ENCODE assay signal across 9 mouse cellular contexts in the genomic region with DNA sequence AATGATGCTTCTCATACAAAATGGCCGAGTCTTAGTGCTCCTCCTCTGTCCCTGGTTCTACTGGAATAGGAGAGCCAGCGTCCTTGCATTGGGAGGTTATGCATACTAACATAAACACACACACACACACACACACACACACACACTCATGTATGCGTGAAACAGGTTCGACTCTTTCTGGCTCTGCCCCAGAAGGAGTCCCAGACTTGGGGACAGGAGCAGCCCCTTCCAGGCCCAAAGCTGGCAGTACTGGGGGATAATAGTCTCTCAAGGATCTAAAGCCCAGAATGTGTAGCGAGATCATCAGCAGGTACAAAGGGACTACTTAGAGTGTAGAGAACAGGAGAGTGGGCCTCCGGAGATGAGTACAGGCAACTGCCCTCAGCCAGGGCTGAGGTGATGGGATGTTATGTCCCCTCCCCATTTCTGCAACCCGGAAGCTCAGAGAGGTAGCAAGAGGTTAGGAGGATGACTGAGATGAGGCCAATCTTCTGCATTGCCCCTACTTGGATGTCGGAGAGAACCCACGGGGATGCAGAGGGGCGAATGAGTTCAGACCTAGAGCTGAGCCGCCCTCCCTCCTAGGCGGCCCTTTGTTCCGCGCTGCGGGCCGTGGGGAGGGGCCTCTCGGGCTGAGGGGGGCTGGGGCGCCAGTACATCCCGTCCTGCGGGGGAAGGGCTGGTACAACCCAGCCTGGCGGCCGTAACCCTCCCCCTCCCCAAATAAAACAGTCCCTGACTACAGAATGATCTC. TPM values are rescaled to one million over a fixed set of nuclear protein-coding genes. Genes with fewer than 3 reads are reported as not detected.
DNase-seq lines count a peak whose midpoint lies in the region; ATAC-seq and TF ChIP-seq lines count a peak whose summit lies in the region.
"Had no signal": no experiment of that assay in that cellular context is flagged by ENCODE, and none has a peak within 500 bp of the region (broad histone marks: within the 10 kb centered on the region; RNA-seq: fewer than 3 reads in every experiment).

No protein-coding gene starts in this region.

- H3K9ac ChIP-seq in stomach, postnatal 0 days (ENCODE audit: low read length): no peak overlapping the region

- no peaks in the 10 kb centered on the region for H3K9me3 ChIP-seq in limb, embryonic 10.5 days (replicated peaks)
- no peaks in the 10 kb centered on the region for H3K9me3 ChIP-seq in stomach, postnatal 0 days (ENCODE audit: control insufficient read depth, low read length)

- 12% methylated on average over 20 of the region's 22 CpGs for WGBS in limb, embryonic 10.5 days
- WGBS in stomach, postnatal 0 days: 8% methylated on average over 20 of the region's 22 CpGs

- peak overlapping the region; percentile 60; the same call in 1 of the 2 replicates for H3K4me3 ChIP-seq in gastrocnemius, adult 2 months
- peak overlapping the region; percentile 52 for H3K4me3 ChIP-seq in testis, adult 2 months (ENCODE audit: control insufficient read depth, low read depth, low read length)
- H3K4me3 ChIP-seq in limb, embryonic 10.5 days: peak overlapping the region; percentile 61
- peak overlapping the region; percentile 37 for H3K4me3 ChIP-seq in stomach, postnatal 0 days (ENCODE audit: low read depth, low read length)

- TF ChIP-seq CTCF in gastrocnemius, adult 2 months (IDR thresholded peaks at IDR 0.05): no peak
- no peak for TF ChIP-seq CTCF in testis, adult 2 months (IDR thresholded peaks at IDR 0.05; ENCODE audit: control insufficient read depth, insufficient read depth, insufficient replicate concordance, low read depth, low read length)
- no peak for TF ChIP-seq CTCF in stomach, postnatal 0 days (IDR thresholded peaks at IDR 0.05; ENCODE audit: low read depth)

- TF ChIP-seq EP300 in stomach, postnatal 0 days (optimal IDR thresholded peaks at IDR 0.05): no peak

- TF ChIP-seq POLR2A in testis, adult 2 months (IDR thresholded peaks at IDR 0.05; ENCODE audit: control insufficient read depth, low read depth, low read length): no peak

- H3K27ac ChIP-seq in gastrocnemius, adult 2 months: no peak overlapping the region
- no peak overlapping the region for H3K27ac ChIP-seq in testis, adult 2 months (ENCODE audit: control insufficient read depth, insufficient read depth, low read depth, low read length)
- no peak overlapping the region for H3K27ac ChIP-seq in limb, embryonic 10.5 days
- H3K27ac ChIP-seq in stomach, postnatal 0 days (replicated peaks): no peak overlapping the region

- peak; percentile 42; the same call in 1 of the 2 replicates for ATAC-seq in stomach, postnatal 0 days (ENCODE audit: low FRiP score, low TSS enrichment)

- H3K4me2 ChIP-seq in stomach, postnatal 0 days (replicated peaks; ENCODE audit: low read depth): no peak overlapping the region

- no peaks in the 10 kb centered on the region; the same call in 1 of the 2 replicates for H3K27me3 ChIP-seq in testis, adult 2 months (ENCODE audit: control insufficient read depth, insufficient read depth, low read length)
- peaks cover 62% of the 10 kb centered on the region for H3K27me3 ChIP-seq in limb, embryonic 10.5 days (ENCODE audit: low read depth, poor library complexity, severe bottlenecking)
- H3K27me3 ChIP-seq in stomach, postnatal 0 days (ENCODE audit: control insufficient read depth, insufficient read depth, low read length): peaks cover 18% of the 10 kb centered on the region; the same call in 1 of the 2 replicates

- H3K36me3 ChIP-seq in testis, adult 2 months (ENCODE audit: control insufficient read depth, insufficient read depth, low read length): no peaks in the 10 kb centered on the region
- no peaks in the 10 kb centered on the region for H3K36me3 ChIP-seq in limb, embryonic 10.5 days
- no peaks in the 10 kb centered on the region for H3K36me3 ChIP-seq in stomach, postnatal 0 days (ENCODE audit: control insufficient read depth, insufficient read depth, low read length)

- peaks cover 11% of the 10 kb centered on the region for H3K4me1 ChIP-seq in testis, adult 2 months (ENCODE audit: control insufficient read depth, insufficient read depth, low read length)
- peaks cover 15% of the 10 kb centered on the region for H3K4me1 ChIP-seq in limb, embryonic 10.5 days
- H3K4me1 ChIP-seq in stomach, postnatal 0 days (replicated peaks; ENCODE audit: control insufficient read depth, insufficient read depth): no peaks in the 10 kb centered on the region

- no peak for DNase-seq in gastrocnemius, adult 2 months
- DNase-seq in gastrocnemius, postnatal 36 days: no peak
- DNase-seq in testis, postnatal 10 days (ENCODE audit: low spot score): no peak
- DNase-seq in limb, embryonic 10.5 days (ENCODE audit: low spot score): no peak
- DNase-seq in stomach, postnatal 0 days (ENCODE audit: low spot score): no peak
- no peak for DNase-seq in gastrocnemius, postnatal 10 days
- DNase-seq in lung, adult 18-20 months: no peak

- intact Hi-C loops in gastrocnemius, adult 2 months (cut with DNase I): no loop called here
- intact Hi-C loops in gastrocnemius, postnatal 36 days (cut with DNase I): no loop called here

RNA-seq across cellular contexts. Expression of a gene that starts 1.1 kb away (rescaled TPM):
- total RNA-seq in gastrocnemius, adult 2 months (2021): not detected
- total RNA-seq in gastrocnemius, postnatal 36 days (2021): not detected
- 9.2 and 9.8 TPM in 2 replicates for polyA plus RNA-seq in testis, adult 2 months (2012; rRNA removed)
- polyA plus RNA-seq in limb, embryonic 10.5 days (2016; fragmentation: Nextera tagmentation; extraction: Ambion mirVana): 0.10 and 0.20 TPM in 2 replicates
- 0.42 and 0.59 TPM in 2 replicates for polyA plus RNA-seq in stomach, postnatal 0 days (2015; fragmentation: Nextera tagmentation; extraction: Ambion mirVana)
- under 1 TPM; 0.23 to 0.47 TPM for total RNA-seq in gastrocnemius, postnatal 10 days (2021)
- total RNA-seq: megakaryocyte, adult 5-6 weeks had no signal

RNA-seq across cellular contexts. Expression of a gene that starts 22.8 kb away (rescaled TPM):
- 1,000 to 10,000 TPM; 2,005 to 2,177 TPM for total RNA-seq in gastrocnemius, adult 2 months (2021)
- 1,000 to 10,000 TPM; 2,073 to 2,141 TPM for total RNA-seq in gastrocnemius, postnatal 36 days (2021)
- polyA plus RNA-seq in testis, adult 2 months (2012; rRNA removed): 0.07 TPM in 2 replicates
- polyA plus RNA-seq in limb, embryonic 10.5 days (2016; fragmentation: Nextera tagmentation; extraction: Ambion mirVana): not detected in 2 replicates
- polyA plus RNA-seq in stomach, postnatal 0 days (2015; fragmentation: Nextera tagmentation; extraction: Ambion mirVana): 0.40 and 0.42 TPM in 2 replicates
- 1,000 to 10,000 TPM; 1,498 to 1,682 TPM for total RNA-seq in gastrocnemius, postnatal 10 days (2021)
- total RNA-seq: megakaryocyte, adult 5-6 weeks had no signal

RNA-seq across cellular contexts. Expression of a gene that starts 53.0 kb away (rescaled TPM):
- total RNA-seq in gastrocnemius, adult 2 months (2021): 10 to 100 TPM; 39.1 to 46.2 TPM
- 10 to 100 TPM; 40.4 to 45.1 TPM for total RNA-seq in gastrocnemius, postnatal 36 days (2021)
- polyA plus RNA-seq in testis, adult 2 months (2012; rRNA removed): 8.2 and 9.5 TPM in 2 replicates
- polyA plus RNA-seq in limb, embryonic 10.5 days (2016; fragmentation: Nextera tagmentation; extraction: Ambion mirVana): 394 and 428 TPM in 2 replicates
- polyA plus RNA-seq in stomach, postnatal 0 days (2015; fragmentation: Nextera tagmentation; extraction: Ambion mirVana): 294 and 310 TPM in 2 replicates
- total RNA-seq in gastrocnemius, postnatal 10 days (2021): 10 to 100 TPM; 55.2 to 60.3 TPM
